Mouse (Mus musculus) layer of hippocampus, adult 9-10 months (tissue): ENCODE measurements around the gene Mrpl30.
A peak's percentile ranks its signal among the peaks of the same experiment; 100 is the strongest.

Source experiments
- DNase-seq: peaks from one replicate; pipeline ENCODE4 v3.0.0; 2022; ENCODE audit warnings: low spot score

The Mrpl30 gene

GRCm38 (mm10) chr1:37890025-37890652 lies at the start of gene Mrpl30, which contains the start of gene Mitd1:
Mrpl30 (plus strand) TSS chr1:37890477.
Mitd1 (minus strand) TSS chr1:37890411.
- peak; percentile 74 for DNase-seq

- no peak for DNase-seq
These were observed 43.4 kb upstream of the Mrpl30 start for GRCm38 (mm10) chr1:37846878-37847277.

GRCm38 (mm10) chr1:37850696-37851095 lies 39.6 kb upstream of the Mrpl30 start:
- DNase-seq, result peak; percentile 12

- peak; percentile 95 for DNase-seq
These were observed 25.5 kb upstream of the Mrpl30 start for GRCm38 (mm10) chr1:37864511-37865400.

DNA sequence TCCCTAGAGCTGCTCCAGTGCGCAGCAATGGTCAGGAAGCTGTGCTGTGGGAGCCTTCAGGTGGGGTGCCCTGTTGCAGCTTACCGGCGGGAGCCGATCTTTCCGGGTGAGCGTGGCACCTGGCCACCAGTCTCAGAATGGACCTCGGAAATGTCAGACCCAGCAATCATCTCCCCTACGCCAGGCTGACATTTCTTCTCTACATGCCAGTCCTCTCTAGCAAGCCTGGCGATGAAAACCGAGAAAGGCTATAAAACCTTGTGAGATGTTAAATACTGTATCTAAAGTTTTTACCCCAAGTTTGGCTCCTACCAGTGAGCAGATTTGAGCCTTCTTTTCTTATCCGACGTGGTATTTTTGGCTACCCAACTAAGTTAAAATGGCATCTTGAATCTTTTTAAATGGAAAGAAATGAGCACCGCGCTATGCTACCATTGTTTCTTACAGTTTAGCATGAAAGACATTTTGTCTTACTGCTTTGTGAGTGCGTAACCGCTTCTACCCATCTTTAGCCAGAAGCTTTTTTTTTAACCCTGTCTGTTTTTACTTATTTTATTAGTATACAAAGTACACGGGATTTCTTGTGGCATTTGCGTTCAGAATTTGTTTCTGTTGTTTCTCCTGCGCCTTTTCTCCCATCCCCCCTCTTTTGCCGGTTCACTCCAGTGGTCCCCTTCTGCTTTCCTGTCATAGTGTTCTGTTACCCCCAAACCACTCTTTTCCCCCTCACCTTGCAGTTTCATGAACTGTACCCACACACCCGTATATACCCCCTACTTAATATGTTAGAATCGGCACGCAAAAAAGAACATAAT lies 24.7 kb upstream of the Mrpl30 start:
- no peak for DNase-seq

DNA sequence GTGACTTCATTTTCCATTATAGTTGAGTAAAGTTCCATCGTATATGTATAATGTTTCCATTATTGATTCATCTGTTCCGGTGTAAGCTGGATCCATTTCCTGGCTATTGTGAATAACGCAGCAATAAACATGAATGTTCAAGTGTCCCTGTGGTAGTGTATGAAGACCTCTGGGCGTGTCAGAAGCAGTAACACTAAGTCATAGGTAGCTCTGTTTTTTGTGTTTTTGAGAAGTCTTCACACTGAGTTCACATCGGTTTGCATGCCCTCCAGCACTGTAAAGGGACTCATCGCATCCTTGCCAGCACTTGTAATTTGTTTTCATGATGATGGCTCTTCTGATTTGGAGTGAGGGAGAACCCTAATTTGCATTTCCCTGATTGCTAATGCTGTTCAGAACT lies 24.0 kb upstream of the Mrpl30 start, which contains the start of gene Tsga10:
Gene Tsga10, minus strand, starts transcription at position 144 of the 400 bp plus-strand sequence.
- DNase-seq, result no peak

DNA sequence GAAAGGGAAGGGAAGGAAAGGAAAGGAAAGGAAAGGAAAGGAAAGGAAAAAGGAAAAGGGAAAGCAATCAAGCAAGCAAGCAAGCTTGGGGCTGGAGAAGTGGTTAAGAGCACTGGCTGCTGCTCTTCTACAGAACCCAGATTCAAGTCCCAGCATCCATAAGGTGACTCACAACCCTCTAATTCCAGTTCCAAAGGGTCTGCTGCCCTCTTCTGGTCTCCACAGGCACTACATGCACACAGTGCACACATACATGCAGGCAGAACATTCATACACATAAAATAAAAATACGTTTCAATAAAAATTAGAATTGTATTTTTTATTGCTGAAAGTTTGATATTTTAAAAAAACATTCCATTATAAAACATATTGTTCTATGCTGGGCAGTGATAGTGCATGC lies 23.2 kb upstream of the Mrpl30 start:
- peak; percentile 32 for DNase-seq

DNA sequence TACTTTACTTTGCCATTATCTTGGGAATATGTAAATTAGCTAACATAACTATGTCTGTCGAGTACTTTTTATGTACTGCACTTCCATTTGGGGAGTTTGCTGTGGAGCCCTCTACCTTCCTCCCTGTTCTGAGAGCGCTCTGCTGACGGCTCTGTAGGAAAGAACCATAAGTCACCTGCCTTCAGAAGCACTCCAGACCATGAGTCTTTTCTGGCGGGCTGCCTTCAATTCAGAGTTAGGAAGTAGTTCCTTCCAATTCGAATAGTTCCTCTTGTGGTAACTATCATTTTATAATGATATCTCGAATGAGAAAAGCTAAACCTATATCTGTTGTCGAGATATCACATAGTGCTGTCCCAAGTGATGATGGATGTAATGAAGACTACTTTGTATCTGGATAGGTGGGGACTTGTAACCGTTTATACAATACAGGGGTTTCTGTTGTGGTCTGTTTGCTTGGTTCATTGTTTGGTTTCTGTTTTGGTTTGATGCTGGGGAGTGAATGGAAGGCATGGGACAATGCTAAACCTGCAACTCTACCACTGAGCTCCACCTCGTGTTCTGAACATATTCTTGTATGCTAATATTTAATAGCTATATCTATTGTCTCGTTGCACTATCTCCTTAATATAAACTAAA lies 22.5 kb upstream of the Mrpl30 start:
- DNase-seq, result no peak

- no peak for DNase-seq
These were observed 21.6 kb upstream of the Mrpl30 start for GRCm38 (mm10) chr1:37868640-37869039.

DNA sequence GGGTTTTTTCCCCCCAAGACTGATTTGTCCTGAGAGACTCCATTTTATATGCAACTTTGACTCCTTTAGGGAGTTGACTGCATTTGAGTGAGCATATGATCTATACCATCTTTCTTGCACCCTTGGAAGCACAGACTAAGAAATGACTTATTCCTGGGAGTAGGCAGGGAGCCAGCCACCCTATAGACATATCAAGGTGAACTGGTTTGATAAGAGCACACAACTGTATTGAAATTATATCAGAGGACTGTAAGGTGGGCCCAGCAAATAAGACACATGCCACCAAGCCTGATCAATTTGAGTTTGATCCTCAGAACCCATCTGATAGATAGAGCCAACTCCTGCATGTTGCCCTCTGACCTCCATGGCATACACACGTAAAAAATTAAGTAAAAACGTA lies 20.9 kb upstream of the Mrpl30 start:
- no peak for DNase-seq

DNA sequence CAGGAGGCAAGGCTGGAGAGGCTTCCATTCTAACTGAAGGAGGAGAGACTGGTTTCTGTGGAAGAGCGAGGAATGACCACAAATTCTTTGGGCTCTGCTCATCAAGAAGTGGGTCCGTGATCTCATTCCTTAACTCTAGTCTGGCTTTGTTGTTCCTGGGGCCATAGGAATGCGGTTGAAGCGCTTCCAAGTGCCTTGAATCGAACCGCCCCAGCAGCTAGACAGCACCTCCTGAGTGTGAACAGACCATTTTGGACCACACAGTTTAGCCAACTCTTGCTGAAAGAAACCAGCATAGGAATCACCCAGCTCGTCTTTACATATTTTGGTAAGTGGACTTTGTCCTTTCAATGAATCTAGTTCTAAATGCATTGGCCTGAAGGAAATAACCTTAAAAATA lies 18.6 kb upstream of the Mrpl30 start, which contains the start of gene Lipt1:
Gene Lipt1, plus strand, starts transcription at position 35 of the 400 bp plus-strand sequence.
- DNase-seq, result no peak

DNA sequence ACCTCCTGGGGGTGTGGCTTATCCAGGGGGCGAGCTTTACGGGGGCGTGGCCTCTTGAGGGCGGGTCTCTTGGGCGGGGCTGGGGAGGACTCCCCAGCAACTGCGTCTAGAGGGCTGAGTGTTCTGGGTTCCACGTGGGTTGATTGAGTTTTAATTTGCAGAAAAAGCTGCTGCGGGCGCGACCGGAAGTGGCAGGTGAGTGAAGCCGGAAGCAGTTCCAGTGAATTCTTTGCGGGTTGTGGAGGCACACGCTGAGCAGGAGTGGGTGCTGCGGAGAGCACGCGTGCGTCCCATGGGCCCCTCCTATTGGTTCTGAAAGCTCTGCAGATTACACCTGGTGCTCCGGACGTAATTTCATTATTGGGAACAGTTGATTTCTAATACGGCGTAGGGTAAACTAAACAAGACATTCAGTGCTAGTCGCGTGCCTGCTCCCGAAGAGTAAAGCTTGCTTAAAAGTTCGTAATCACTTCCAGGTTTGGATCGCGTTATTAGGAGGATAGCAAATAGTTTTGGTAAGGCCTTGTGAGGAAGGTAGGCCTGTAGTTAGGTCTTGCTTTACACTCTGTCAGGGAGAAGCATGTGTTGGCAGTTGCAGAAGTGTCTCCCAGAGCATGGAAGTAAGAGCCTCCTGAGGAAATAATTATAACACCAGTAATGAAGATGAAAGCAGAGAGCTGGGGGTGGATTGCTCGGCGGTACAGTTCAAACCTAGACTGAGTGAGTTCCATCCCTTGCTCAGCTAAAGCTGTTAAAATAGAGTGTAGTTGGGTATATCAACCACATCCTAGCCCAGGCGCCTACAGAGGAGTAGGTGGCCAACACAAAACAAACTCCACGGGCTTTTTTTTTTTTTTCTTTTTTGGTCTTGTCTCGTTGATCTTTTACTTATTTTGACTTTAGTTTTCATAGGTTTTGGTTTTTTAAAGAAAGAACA lies 17.9 kb upstream of the Mrpl30 start:
- DNase-seq, result peak; percentile 45

DNA sequence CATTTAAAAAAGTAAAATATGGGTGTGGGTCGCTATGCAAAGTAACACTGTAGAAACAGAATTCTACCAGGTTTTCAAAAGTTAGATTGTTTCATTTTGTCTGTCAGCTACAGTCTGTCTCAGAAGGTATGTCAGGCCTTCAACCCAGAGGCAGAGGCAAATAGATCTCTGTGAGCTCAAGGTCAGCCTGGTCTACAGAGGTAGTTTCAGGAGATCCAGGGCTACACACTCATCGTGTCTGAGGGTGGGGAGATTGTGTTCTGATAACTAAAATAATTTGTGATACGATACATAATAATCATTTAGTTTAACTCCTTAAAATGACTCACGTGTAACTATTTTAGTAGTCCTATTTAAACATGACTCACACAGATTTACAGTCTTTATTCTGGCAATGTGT lies 17.1 kb upstream of the Mrpl30 start:
- DNase-seq, result no peak

GRCm38 (mm10) chr1:37877736-37878460 lies 12.4 kb upstream of the Mrpl30 start:
- DNase-seq, result no peak

GRCm38 (mm10) chr1:37883411-37883810 lies 6.9 kb upstream of the Mrpl30 start:
- no peak for DNase-seq

DNA sequence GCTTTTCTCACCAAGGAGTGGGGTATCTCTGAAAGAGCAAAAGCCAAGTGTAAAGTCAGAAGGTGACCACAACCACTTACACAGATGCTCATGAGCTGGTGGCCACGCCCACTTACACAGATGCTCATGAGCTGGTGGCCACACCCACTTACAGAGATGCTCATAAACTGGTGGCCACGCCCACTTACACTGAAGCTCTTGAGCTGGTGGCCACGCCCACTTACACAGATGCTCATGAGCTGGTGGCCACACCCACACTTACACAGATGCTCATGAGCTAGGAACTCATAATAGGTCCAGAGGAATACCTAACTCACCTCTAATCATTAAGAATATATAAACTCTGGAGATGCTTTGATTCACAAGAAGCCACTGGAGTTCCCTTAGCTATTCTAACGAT lies 5.8 kb upstream of the Mrpl30 start:
- no peak for DNase-seq

DNA sequence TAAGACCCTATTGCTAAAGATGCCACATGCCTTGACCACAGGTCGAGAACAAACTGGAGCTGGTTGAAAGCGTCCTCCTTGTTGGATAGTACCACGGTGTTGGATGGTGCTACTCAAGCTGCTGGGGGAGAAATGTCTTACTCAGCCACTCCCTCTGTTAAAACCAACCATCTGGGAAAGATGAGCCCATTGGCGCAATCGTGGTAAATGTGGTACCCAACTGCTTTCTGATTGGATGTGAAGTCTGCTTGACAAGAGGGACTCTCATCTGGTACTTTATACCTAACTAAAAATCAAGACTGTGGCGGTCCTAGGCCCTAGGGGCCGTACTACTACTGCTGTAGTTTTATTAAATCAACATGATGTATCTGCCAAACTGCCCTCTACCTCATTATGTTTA lies 1.1 kb upstream of the Mrpl30 start:
- no peak for DNase-seq

DNA sequence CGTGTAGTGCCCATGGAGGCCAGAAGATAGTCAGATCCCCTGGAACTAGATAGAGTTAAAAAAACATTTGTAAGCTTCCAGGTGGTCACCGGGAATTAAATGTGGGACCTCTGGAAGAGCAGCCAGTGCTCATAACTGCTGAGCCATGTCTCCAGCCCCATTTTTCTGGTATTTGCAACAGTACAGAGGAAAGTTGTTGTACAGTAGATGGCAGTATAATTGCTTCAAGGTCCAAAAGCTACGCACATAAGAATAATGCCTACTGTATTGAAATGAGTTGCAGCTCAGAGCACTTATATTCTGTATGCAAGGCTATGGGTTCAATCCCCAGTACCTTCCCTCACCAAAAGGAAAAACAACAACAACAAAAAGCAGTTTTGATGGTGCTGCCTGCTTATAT lies 1.1 kb downstream of the Mrpl30 start:
- DNase-seq, result no peak

- DNase-seq, result no peak
These were observed 4.3 kb downstream of the Mrpl30 start for GRCm38 (mm10) chr1:37894606-37895005.

GRCm38 (mm10) chr1:37899816-37900215 lies 9.5 kb downstream of the Mrpl30 start:
- no peak for DNase-seq
